Mouse (Mus musculus): ENCODE measurements around the gene Csnk1e.

GRCm38 (mm10) chr15:79377681-79378080 is 77.7 kb downstream of the Csnk1e start:
- TF ChIP-seq POLR2A (IDR thresholded peaks at IDR 0.05; ENCODE audit: low read depth, low read length) (no peak), CTCF (IDR thresholded peaks at IDR 0.05; ENCODE audit: extremely low read depth, insufficient read length, insufficient replicate concordance, low read depth, low read length) (no peak)
